Mouse (Mus musculus): ENCODE data around the gene Ap2s1.
"Not testable (repeated sequence)": the region's sequence is repeated elsewhere in the genome, so short reads cannot be mapped to it uniquely, and the experiment has no call there.

The Ap2s1 gene

DNA sequence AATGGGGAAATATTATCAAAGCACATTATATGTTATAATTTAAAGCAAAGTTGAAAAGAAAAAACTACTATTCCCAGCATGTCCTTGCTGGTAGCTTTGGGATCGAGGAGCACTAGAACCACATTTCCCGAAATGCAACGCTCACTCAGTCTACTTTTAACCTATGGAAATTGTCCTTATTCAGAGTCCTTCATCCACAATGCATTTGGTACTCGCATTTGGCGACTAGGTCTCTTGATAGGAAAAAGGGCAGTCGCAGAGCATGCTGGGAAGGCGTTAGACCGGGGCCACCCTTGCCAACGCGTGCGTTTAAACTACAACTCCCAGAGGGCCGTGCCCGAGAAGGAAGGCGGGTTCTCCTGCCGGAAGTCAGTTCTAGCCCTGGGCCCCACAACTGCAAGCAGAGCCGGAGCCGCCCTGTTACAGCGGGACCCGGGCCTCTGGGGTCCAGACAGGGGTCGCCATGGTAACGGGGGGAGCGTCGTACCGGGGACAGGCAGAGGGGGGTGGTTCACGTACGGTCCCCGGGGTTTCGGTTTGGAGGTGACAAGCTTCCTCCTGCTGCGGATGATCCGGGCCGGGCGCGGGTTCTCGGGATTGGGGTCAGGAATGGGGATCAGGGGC is at the start of gene Ap2s1:
TSS of gene Ap2s1 (plus strand) at position 338 of the 624 bp plus-strand sequence.
- DNase-seq = peak; percentile 99

DNA sequence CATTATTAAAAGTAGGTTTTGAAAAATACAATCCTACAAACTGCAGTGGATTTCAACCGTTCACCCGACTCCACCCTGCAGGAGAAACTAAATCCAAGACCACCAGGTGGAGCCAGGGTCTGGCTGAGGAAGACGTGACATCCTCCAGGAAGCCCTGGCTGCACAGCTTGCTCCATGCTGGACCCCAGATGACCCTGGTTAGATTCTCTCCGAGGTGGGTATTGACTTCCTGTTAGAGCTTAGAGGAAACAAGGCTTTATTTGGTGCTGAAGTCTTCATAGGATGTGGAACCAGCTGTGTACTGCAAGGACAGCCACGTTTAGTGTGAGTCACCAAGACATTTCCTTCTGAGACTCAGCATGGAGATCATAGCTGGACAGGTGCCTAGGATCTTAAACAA is 49.0 kb upstream of the Ap2s1 start:
- DNase-seq = no peak

DNA sequence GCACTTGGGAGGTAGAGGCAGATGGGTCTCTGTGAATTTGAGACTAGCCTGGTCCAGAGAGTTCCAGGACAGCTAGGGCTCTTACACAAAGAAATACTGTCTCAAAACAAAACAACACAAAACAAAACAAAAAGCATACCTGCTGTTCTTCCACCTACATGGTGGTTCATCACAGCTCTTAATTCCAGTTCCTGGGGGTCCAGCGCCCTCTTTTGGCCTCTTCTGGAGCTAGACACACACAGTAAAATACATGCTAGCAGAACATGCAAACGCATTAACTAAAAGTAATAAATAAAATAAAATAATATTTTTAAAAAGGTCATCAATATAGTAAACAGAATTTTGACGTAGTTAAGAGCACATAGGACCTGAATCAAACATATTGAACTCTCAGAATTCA is 43.2 kb upstream of the Ap2s1 start:
- no peak for DNase-seq

DNA sequence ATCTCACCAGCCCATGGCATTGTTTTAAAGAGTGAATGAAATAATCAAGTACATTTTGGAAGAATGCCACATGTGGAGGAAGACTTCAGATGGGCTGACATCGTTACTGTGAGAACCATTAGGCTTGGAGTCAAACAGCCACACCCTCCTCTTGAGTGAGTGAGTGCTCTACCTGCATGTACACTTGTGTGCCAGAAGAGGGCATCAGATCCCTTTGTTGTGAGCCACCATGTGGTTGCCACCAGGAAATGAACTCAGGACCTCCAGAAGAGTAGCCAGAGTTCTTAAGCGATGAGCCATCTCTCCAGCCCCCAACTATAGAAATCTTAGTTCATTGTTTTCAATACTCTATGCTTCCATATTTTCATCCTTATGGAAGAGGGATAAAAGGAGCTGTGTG is 39.2 kb upstream of the Ap2s1 start:
- DNase-seq = no peak

DNA sequence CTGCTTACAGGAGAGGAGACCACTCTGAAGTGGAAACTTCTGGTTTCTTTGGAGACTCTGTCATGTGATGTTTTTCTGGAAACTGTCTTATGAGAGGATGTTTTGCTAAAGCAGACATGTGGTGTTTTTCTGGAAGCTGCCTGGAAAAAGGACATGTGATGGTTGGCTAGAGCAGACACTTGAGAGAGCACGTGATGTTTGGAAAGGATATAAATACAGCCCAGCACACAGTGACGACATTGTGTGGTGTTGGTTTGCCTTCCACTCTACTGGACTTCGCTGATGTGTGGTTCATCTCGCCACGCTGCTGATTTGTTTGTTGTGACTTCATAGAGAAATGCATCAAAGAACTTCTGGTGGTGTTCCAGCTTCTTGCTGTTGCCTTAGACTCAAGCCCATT is 37.6 kb upstream of the Ap2s1 start:
- no peak for DNase-seq

DNA sequence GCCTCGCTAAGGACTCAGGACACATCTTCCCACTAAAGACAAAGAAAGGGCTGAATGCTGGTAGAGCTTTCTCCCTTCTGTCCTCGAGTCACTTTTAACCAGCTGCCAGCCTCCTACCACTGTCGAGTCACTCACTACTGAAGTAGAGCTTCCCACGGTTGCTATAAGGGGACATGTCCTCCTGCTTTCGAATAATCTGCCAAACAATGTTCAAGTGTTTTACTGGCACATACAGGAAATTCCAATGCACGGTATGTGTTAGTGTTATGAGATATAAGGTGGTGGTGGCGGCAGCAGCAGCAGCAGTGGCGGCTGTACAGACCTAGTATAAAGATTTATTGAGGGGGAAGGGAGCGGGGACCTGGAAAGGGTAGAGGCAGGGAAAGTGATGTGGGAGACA is 31.8 kb upstream of the Ap2s1 start:
- DNase-seq = peak; percentile 41

DNA sequence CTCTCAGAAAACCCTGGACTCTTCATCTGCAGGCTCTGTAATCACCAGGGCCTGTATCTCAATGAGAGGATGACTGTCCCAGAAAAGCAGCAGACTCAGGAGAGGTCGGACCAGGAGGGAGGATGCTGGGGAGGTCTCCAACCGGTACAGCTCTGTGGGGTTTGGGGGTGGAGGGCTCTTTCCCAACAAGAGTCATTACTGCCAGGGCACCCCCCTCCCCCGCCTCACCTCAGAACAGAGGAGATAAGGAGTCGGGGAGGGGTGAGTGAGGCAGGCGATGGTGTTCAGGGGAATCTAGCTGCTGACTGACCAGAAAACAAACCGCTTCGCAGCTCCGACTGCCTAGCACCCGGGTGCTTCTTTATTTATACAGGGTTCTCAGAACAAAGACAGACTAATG is 30.0 kb upstream of the Ap2s1 start:
- no peak for DNase-seq

DNA sequence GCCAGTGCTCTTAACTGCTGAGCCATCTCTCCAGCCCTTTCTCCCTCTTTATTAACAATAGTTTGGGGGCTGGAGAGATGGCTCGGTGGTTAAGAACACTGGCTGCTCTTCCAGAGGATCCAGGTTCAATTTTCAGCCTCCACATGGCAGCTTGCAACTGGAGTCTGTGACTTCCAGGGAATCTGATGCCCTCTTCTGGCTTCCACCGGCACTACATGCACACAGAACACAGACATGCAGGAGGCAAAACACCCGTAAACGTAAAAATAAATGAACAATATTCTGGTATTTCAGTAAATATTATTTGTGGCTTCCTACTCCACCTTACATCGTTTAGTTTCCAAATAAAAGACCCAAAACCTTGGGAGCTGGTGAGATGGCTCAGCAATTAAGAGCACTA is 27.6 kb upstream of the Ap2s1 start:
- no peak for DNase-seq

DNA sequence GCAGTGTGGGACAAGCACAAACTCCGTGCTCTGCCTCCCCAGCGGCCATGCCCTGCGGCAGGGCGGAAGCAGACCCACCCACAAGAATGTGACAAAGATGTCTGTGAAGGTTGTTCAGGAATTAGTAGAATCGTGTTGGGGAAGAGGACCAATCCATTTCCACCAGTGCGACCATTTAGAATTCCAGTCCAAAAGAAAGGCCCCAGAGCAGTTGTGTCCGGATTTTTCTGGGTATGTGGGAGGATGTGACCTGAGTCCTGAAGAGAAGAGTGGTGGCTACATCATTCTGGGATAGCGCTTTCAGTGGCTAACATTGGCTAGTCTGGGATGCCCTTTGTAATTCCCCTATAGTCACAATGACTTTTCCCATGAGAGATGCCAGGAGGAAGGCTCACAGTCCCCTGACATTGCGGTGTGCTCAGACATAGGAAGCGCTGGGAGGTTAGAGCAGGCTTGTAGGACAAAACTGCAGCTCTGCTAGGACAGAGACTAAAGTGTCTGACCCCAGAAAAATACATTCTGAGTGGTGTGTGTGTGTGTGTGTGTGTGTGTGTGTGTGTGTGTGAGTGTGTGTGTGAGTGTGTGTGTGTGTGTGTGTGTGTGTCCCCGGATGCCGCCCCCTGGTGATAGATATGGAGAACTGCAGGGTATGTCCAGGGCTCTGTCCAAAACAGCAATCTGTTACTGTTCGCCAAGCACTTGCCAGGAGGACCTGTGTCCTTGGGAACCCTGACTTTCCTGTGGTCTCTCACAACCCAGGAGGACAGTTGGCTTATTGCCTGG is 25.4 kb upstream of the Ap2s1 start:
- no peak for DNase-seq

DNA sequence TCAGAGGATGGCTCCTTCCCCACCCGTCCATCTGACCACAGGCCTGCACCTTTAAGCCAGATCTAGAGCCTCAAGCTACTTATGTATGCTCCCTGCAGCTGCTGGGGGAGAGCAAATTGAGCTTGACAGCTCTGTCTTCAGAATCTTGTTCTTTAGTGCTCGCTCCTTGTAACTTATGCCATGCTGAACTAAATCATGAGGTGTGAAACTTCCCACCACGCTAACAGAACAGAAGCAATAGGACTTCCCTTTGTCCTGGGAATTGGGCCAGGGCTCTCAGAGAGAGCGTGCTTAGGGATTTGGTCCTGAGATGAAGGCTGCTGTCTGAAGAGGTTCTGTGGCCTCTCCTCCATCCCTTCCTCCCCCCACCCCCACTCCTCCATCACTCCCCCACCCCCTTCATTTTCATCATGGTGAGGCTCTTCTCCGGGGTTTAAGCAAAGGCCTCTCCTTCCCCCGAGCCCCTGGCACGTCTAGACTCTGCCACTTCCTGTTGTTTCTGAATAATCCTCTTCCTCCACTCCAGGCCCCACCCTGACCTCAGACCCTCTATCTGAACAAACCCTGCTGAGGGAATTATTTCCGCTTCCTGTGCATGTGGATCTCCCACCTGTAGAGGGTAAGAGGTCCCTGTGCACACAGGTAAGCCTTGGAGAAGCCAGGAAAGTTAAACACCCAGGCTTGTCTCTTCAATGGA is 21.6 kb upstream of the Ap2s1 start:
- DNase-seq = not testable (repeated sequence)

DNA sequence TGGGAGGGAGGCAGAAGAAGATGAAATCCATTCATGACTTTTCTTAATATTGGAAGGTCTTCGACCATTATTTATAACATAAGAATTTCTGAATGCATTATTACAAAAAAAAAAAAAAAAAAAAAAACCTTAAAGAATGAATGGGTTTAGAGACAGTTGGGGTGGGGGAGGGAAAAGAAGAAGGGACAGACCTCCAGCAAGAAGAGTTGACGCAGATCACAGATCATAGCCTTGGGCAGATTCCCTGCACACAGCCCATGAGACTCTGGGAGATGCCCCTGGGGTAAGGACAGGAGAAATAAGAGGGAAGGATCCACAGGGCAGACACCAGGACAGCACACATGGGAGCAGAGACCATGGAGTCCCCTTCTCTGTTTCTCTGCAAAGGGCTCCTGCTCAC is 16.6 kb upstream of the Ap2s1 start, which contains the start of gene Ceacam9:
TSS of gene Ceacam9 (plus strand) at position 301 of the 400 bp plus-strand sequence.
- DNase-seq = no peak

DNA sequence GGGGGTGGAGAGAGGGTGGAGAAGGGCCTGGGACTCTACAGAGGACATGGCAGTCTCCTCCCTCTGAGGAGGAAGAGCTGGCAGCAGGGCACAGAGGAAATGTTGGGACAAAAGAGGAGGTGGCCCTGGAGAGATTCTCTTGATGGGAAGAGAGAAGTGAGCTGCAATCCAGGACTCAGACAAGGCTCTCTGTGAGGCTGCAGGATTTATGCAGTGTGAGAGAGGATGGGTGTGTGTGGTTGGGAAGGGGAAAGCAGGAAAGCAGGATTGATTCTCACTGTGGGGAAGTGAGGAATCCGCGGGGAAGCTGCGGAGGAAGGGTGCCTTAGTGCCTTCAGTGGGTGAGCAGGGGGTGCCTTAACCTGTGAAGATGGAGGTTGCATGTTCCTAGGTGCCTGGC is 15.7 kb upstream of the Ap2s1 start:
- DNase-seq = not testable (repeated sequence)

DNA sequence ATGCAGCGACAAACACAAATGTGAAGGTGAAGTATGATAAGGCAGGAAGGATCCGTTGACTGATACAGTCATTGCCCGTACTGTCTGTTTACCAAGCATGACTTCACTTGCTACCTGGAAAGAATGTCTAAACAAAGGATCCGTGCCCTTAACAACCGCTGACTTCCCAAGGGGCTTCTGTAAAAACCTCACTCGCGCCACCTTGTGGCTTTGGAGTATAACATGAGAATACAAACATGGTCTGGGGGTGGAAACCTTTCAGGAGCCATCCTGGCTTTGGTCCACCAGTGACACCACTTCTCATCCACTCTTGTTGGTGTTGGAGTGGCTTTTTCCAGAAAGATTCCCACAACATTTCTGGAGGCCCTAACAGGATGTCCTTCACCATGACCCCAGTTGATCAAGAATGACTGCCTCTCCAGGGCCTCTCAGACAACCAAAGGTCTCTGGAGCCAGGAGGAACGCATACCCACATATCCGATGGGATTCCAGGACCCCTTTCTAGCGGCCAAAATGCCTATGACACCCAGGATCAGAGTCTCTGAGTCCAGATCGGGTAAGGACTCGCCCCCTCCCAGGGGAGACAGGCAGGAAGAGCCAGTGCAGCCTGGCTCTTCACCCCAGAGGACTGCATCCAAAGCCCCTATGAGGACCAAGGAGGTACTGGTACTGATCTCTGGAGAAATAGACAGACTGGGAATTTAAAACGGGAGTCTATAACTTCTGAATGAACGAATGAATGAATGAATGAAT is 9.4 kb upstream of the Ap2s1 start:
- DNase-seq = no peak

DNA sequence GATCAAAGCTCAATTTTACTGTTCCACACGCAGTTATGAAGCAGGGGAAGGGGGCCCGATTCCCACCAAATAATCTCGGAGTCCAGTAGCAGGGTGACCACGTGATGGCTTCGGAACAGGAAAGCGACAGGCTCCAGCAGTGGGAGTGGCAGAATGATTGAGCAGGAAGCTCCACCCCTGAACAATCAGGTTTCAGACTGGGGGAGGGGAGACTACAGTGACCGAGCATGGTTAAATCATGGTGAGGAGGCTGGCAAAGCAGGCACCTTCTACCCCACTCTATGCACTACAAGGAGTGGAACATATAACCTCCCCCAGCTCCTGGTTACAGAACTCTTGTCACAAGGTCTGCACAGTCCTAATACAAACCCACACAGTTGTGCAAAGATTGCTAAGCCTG is 8.6 kb upstream of the Ap2s1 start:
- DNase-seq = not testable (repeated sequence)

DNA sequence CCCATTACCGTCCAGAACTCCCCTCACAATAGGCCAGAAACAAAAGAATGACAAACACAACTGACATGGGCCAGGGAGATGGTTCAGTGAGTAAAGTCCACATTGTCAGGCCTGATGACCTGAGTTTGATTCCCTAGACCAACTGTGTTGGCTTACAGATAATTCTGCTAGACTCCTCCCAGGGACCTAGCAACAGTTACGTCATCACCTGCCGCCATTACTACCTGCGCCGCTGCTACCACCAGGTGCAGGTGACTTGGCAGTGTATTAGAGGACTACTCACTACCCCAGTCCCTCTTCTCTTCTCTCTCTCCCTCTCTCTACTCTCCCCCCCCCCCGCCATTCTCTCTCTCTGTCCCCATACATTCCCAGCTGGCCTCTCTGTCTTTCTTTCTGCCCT is 7.4 kb upstream of the Ap2s1 start:
- no peak for DNase-seq

DNA sequence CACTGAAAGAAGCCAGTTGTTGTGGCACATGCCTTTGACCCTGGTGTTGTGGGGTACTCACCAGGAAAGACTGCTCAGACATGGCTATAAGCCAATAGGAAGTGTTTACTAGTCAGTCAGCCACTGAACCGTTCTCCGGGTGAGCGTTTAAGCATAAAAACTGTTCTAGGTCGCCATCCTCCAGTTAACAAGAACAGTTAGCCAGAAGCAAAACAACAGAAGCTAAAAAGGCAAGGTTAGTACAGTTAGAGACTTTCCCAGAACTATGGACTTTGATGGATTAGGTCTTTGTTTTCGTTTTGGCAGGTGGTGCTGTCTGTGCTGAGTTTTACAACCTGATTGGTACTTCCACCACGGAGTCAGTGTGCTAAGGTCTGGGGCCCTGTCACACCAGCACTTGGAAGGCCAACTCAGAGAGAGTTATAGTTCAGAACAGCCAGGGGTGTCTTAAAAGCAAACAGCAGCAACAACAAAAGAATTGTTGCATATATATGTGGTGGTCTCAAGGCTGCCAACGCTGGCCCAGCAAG is 6.3 kb upstream of the Ap2s1 start:
- DNase-seq = no peak

DNA sequence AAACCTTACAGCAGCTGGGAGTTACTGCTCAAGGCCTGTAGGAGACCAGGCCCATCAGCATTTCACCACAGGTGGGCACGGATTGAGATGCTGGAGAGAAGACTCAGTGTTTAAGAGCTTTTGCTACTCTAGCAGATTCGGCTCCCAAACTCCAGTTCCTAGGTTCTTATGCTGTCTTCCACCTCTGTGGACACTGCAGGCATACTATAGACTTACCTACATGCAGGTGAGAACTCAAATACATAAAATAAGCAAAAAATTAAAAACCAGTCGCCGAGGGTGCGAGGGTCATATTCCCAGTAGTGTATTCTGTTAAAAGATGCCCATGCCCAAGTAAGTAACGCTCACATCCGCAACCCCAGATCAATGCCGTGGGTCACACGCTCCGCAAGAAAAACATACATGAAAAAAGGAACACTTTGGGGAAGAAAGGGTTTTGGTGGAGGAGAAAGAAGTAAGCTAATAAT is 571 bp upstream of the Ap2s1 start:
- DNase-seq = no peak

DNA sequence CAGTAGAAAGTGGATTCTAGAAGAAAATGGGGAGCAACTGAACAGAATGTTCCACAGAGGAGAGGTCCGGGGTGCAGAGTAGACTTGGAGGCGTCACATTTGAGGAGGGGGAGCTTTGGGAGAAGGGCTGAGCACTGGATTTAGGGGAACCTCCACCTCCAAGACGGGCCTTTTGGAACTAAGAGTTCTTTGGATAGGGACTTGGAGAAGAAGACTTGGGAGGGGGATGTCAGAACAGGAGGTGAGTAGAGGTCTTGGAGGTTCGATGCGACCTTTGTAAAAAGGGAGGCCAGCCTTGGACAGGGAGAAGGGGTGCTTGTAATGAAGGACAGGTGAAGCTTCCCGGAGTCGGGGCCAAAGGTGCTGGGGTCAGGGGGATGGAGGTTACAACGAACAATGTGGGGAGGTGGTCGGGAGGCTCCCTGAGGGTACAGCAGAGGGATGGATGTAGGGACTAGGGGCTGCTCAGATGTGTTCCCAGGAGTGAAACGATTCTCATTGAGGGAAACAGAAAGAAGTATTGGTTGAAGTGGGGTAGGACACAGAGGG is 920 bp downstream of the Ap2s1 start:
- no peak for DNase-seq

DNA sequence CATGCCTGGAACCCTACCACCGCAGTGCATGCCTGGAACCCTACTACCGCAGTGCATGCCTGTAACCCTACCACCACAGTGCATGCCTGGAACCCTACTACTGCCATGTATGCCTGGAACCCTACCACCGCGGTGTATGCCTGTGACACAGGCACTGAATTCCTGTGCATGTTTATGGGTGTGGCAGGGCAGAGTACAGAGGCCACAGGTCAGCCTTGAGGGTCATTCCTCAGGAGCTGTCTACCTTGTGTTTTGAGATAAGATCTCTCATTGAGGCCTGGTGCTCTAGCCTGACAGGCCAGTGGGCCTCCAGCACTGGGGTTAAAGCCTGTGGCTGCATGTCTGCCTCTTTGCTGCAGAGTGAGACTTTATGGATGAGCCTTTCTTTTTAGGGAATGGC is 7.2 kb downstream of the Ap2s1 start:
- DNase-seq = no peak

DNA sequence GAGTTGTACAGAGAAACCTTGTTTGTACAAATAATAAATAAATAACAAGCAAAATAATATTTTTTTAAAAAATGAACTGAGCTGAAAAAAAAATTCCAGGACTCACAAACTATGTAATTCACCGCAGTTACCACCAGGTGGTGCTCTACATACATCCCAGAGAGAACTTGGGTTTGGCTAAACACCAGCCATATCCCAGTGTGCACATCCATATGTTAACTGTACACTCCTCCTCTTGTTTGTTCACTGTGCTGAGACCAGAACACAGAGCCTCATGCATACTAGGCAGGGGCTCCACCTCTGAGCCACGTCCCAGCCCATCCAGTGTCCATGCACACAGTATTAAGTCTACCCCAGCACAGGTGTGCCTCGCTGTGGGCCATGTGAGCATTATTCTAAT is 7.9 kb downstream of the Ap2s1 start:
- peak; percentile 66 for DNase-seq

DNA sequence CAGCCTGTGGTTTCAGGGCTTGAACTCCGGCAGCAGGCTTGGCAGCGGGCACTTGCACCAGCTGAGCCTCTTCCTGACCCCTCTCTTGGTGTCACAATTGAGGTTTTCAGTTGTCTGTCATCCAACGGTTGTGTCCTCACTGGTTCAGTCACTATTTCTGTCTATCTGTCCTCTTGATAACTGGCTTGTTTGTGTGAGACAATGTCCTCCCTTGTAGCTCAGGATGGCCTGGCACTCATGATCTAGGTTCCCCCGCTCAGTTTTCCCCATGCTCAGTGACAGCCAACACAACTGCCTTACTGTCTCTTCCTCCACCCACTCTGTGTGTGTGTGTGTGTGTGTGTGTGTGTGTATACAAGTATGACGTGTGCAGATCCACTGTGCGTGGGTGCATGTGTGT is 9.4 kb downstream of the Ap2s1 start:
- DNase-seq = peak; percentile 70

DNA sequence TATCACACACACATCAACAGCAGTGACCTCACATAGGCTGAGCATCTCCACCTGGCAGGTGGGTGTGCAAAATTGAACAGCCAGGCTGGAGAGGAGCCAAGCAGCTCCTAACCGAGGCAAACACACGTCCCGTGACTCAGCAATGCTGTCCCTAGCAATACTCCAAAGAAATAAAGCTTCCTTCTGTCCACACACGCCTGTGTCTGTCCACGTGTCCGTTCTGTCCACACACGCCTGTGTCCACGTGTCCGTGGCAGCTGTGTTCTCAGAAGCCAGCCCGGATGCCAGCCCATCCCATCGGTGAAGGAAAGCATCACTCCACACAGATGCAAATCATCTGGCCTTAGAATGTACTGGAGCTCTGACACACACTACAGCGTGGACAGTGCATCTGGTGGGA is 13.8 kb downstream of the Ap2s1 start:
- peak; percentile 47 for DNase-seq

Data from layer of hippocampus, adult 9-11 months (tissue).